ENCODE assay signal across 18 mouse cellular contexts in genomic region chr3:67059755-67060154, GRCm38 (mm10).
DNase-seq lines count a peak whose midpoint lies in the region; TF ChIP-seq lines count a peak whose summit lies in the region.
"Had no signal": no experiment of that assay in that cellular context is flagged by ENCODE, and none has a peak within 500 bp of the region (broad histone marks: within the 10 kb centered on the region; RNA-seq: fewer than 3 reads in every experiment).

No protein-coding gene starts in this region.

- H3K4me1 ChIP-seq in CH12.LX (ENCODE audit: control insufficient read depth in 1 of 2, insufficient read depth in 2 of 2) = peaks cover 0 to 5% of the 10 kb centered on the region in 2 experiments; a peak in 1 of 4 replicates

- TF ChIP-seq EP300 in CH12.LX (IDR thresholded peaks at IDR 0.05; ENCODE audit: low read length) = peak; percentile 73

- H3K27ac ChIP-seq in CH12.LX (ENCODE audit: insufficient read depth, low read depth) = no peak overlapping the region

- no peak for TF ChIP-seq RAD21 in CH12.LX (IDR thresholded peaks at IDR 0.05; ENCODE audit: low read depth, low read length)

- no peaks in the 10 kb centered on the region for H3K9me3 ChIP-seq in CH12.LX (replicated peaks; ENCODE audit: low read length)
- H3K9me3 ChIP-seq: G1E had no signal

- intact Hi-C loops in gastrocnemius, postnatal 36 days (cut with DNase I) = no loop called here

- no peak overlapping the region for H3K4me3 ChIP-seq in CH12.LX (replicated peaks in 1 of 3; ENCODE audit: low read depth in 2 of 3, low read length in 2 of 3, poor library complexity in 1 of 3)

- no peak for TF ChIP-seq CTCF in CH12.LX (conservative IDR thresholded peaks at IDR 0.05 in 1 of 2, IDR thresholded peaks at IDR 0.05 in 1 of 2; ENCODE audit: low read depth in 2 of 2, low read length in 2 of 2)

- in situ Hi-C loops in CH12.LX (cut with MboI; ENCODE audit: low pct_ligation_motif_present, low pct_unique_long_range_greater_than_20kb, low sequenced_read_pairs) = no loop called here

- peak; percentile 10 for DNase-seq in A20 (ENCODE audit: low read depth, low spot score)
- DNase-seq in CH12.LX (ENCODE audit: extremely low read depth) = peak; percentile 17
- no peak for DNase-seq in gastrocnemius, postnatal 36 days
- no peak for DNase-seq in adrenal gland, adult 8-10 months
- DNase-seq: adrenal gland, adult 2 months; adrenal gland, postnatal 10 days; adrenal gland, postnatal 14 days; adrenal gland, postnatal 25 days; adrenal gland, postnatal 36 days; B cell, adult 2 months; cerebellum, adult 11 months; cerebellum, adult 11-12 months; cerebellum, adult 18-20 months; cerebellum, adult 2 months; cerebellum, adult 8-10 months; cerebellum, adult 9-10 months had no signal

- H3K36me3 ChIP-seq in CH12.LX (replicated peaks in 1 of 2; ENCODE audit: control insufficient read depth in 1 of 2, insufficient read depth in 1 of 2, low read length in 1 of 2) = peaks cover 0 to 12% of the 10 kb centered on the region in 2 experiments

- dilution Hi-C loops in CH12.LX (cut with MboI; ENCODE audit: extremely low pct_ligation_motif_present, extremely low pct_unique_long_range_greater_than_20kb, low sequenced_read_pairs) = no loop called here

- H3K79me2 ChIP-seq in CH12.LX (replicated peaks; ENCODE audit: control insufficient read depth, extremely low read depth, insufficient read depth, poor library complexity, severe bottlenecking) = no peaks in the 10 kb centered on the region

- no peak overlapping the region for H3K4me2 ChIP-seq in CH12.LX (ENCODE audit: insufficient read depth, low read depth, poor library complexity, severe bottlenecking)

- TF ChIP-seq POLR2A in CH12.LX (IDR thresholded peaks at IDR 0.05; ENCODE audit: low read depth, low read length) = no peak

- H3K27me3 ChIP-seq in CH12.LX (replicated peaks) = no peaks in the 10 kb centered on the region
- H3K27me3 ChIP-seq: Patski had no signal

- H3K9ac ChIP-seq in CH12.LX (ENCODE audit: insufficient read depth, low read depth) = no peak overlapping the region

TF ChIP-seq in CH12.LX, 34 proteins besides CTCF, POLR2A, EP300 and RAD21:
- TF ChIP-seq JUN (IDR thresholded peaks at IDR 0.05; ENCODE audit: insufficient read depth, low read depth, low read length) (peak; percentile 43), BHLHE40 (IDR thresholded peaks at IDR 0.05; ENCODE audit: low read depth, low read length) (no peak), GABPA (IDR thresholded peaks at IDR 0.05; ENCODE audit: insufficient replicate concordance, low read depth, low read length) (no peak), MYC (IDR thresholded peaks at IDR 0.05; ENCODE audit: low read depth, low read length) (no peak), NELFE (IDR thresholded peaks at IDR 0.05; ENCODE audit: low read depth, low read length) (no peak), ZKSCAN1 (IDR thresholded peaks at IDR 0.05; ENCODE audit: borderline replicate concordance, low read depth, low read length) (no peak), MAX (IDR thresholded peaks at IDR 0.05; ENCODE audit: low read length) (no peak), MAFK (IDR thresholded peaks at IDR 0.05; ENCODE audit: insufficient replicate concordance, low read length) (no peak), RCOR1 (conservative IDR thresholded peaks at IDR 0.05; ENCODE audit: low read depth, low read length) (no peak), ETS1 (conservative IDR thresholded peaks at IDR 0.05; ENCODE audit: low read depth, low read length) (no peak), TCF12 (IDR thresholded peaks at IDR 0.05; ENCODE audit: low read depth, low read length) (no peak), IRF4 (IDR thresholded peaks at IDR 0.05; ENCODE audit: low read depth, low read length) (peak; percentile 57; the same call in 1 of the 2 replicates), ZC3H11A (IDR thresholded peaks at IDR 0.05; ENCODE audit: low read depth, low read length) (no peak), USF2 (conservative IDR thresholded peaks at IDR 0.05; ENCODE audit: low read depth, low read length) (no peak), NRF1 (IDR thresholded peaks at IDR 0.05; ENCODE audit: low read depth, low read length) (no peak), SIN3A (IDR thresholded peaks at IDR 0.05; ENCODE audit: low read length) (no peak), ZMIZ1 (IDR thresholded peaks at IDR 0.05; ENCODE audit: low read depth, low read length) (no peak), MAZ (IDR thresholded peaks at IDR 0.05; ENCODE audit: low read depth, low read length) (no peak), CHD2 (IDR thresholded peaks at IDR 0.05; ENCODE audit: low read length) (no peak), E2F4 (IDR thresholded peaks at IDR 0.05; ENCODE audit: insufficient replicate concordance, low read depth, low read length) (no peak), SMC3 (IDR thresholded peaks at IDR 0.05; ENCODE audit: low read depth, low read length) (no peak), MEF2A (IDR thresholded peaks at IDR 0.05; ENCODE audit: borderline replicate concordance, low read depth, low read length) (no peak), UBTF (IDR thresholded peaks at IDR 0.05; ENCODE audit: low read depth, low read length) (no peak), USF1 (IDR thresholded peaks at IDR 0.05; ENCODE audit: low read depth, low read length) (no peak), PAX5 (IDR thresholded peaks at IDR 0.05; ENCODE audit: low read length) (no peak), KAT2A (IDR thresholded peaks at IDR 0.05; ENCODE audit: insufficient replicate concordance, low read length) (no peak), ZNF384 (IDR thresholded peaks at IDR 0.05; ENCODE audit: low read depth, low read length) (peak; percentile 29; the same call in 1 of the 2 replicates), JUND (conservative IDR thresholded peaks at IDR 0.05; ENCODE audit: low read depth, low read length) (peak; percentile 65), HCFC1 (IDR thresholded peaks at IDR 0.05; ENCODE audit: low read depth, low read length) (no peak), MXI1 (IDR thresholded peaks at IDR 0.05; ENCODE audit: low read depth, low read length) (no peak), ELF1 (IDR thresholded peaks at IDR 0.05; ENCODE audit: low read depth, low read length) (no peak)

Comparison
In these comparisons a context has a peak if more than half of its experiments do, and no peak if none do; other contexts are left out.
1. DNase-seq: peak in A20 (single experiment) and CH12.LX (single experiment); none in gastrocnemius, postnatal 36 days (0 of 2) and adrenal gland, adult 8-10 months (single experiment).